Mouse (Mus musculus): ENCODE data around the gene Plpp3. TPM values are rescaled to one million over a fixed set of nuclear protein-coding genes. Genes with fewer than 3 reads are reported as not detected.

Plpp3 gene
- polyA plus RNA-seq, 1 experiment from 2014 or later = 76.1 TPM

DNA sequence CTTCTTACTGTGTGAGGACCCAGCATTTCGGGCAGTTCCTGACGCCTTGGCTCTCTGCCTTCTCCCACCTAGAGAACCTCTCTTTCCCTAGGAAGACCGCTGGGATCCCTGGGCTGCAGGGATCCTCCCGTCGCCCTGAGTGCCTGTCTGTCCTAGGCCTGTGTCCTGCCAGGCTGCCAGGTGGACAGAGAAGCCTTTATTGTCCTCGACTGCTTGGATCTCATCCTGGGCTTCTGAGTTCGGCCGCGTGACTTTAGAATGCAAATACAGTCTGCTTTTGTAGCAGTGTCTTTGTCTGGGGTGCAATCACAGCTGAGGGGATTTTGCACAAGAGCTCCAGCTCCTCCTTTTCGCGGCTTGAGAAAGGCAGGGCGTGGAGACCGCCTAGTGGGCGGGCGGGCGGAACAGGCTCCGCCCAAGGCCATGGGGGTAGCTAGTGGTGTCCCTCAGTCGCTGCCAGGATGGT lies 88.4 kb downstream of the Plpp3 start:
- Histone ChIP-seq H3K4me2 (ENCODE audit: low read depth, severe bottlenecking) (peak overlapping the region; percentile 44), H3K27me3 (ENCODE audit: control insufficient read depth, insufficient read depth, low read length) (no peaks in the 10 kb centered on the region), H3K9ac (ENCODE audit: low read length) (peak overlapping the region; percentile 52), H3K4me1 (ENCODE audit: control insufficient read depth, insufficient read depth, low read length) (peaks cover 7% of the 10 kb centered on the region; the same call in 1 of the 2 replicates), H3K27ac (replicated peaks; ENCODE audit: low read depth, low read length) (no peak overlapping the region), H3K9me3 (ENCODE audit: control insufficient read depth, low read length) (no peaks in the 10 kb centered on the region), H3K4me3 (ENCODE audit: low read depth, low read length) (no peak overlapping the region), H3K36me3 (ENCODE audit: control insufficient read depth, insufficient read depth, low read length) (no peaks in the 10 kb centered on the region)
- DNase-seq (ENCODE audit: low spot score) (peak; percentile 63), ATAC-seq (ENCODE audit: insufficient number of reproducible peaks, low FRiP score, low TSS enrichment, low read depth) (no peak)
- 5% methylated on average over 18 of the region's 18 CpGs for WGBS

DNA sequence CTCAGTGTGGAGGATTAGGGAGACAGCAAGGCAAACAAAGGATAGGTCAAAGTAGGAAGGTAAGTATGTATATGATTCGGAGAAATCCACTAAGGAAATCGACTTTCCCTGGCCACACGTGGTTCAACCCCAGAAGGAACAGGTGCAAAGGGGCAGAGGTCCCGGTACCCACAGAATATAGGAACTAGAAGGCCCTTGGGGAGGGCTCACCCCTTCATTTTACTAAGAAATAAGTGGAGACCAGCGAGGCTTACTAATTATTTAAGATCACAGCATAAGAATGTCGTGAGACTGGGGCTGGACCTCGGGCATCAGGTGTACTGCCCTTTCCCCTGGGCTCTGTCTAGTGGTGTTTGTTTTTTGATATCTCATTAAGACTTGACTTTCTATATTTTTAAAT lies 89.2 kb downstream of the Plpp3 start:
- Histone ChIP-seq H3K4me2 (ENCODE audit: low read depth, severe bottlenecking) (no peak overlapping the region), H3K27ac (replicated peaks; ENCODE audit: low read depth, low read length) (no peak overlapping the region), H3K36me3 (ENCODE audit: control insufficient read depth, insufficient read depth, low read length) (no peaks in the 10 kb centered on the region), H3K9me3 (ENCODE audit: control insufficient read depth, low read length) (no peaks in the 10 kb centered on the region), H3K9ac (ENCODE audit: low read length) (no peak overlapping the region), H3K4me1 (ENCODE audit: control insufficient read depth, insufficient read depth, low read length) (peaks cover 7% of the 10 kb centered on the region; the same call in 1 of the 2 replicates), H3K27me3 (ENCODE audit: control insufficient read depth, insufficient read depth, low read length) (no peaks in the 10 kb centered on the region), H3K4me3 (ENCODE audit: low read depth, low read length) (no peak overlapping the region)
- 93% methylated on average over 7 of the region's 7 CpGs for WGBS
- ATAC-seq (ENCODE audit: insufficient number of reproducible peaks, low FRiP score, low TSS enrichment, low read depth) = no peak
- DNase-seq (ENCODE audit: low spot score) = no peak

DNA sequence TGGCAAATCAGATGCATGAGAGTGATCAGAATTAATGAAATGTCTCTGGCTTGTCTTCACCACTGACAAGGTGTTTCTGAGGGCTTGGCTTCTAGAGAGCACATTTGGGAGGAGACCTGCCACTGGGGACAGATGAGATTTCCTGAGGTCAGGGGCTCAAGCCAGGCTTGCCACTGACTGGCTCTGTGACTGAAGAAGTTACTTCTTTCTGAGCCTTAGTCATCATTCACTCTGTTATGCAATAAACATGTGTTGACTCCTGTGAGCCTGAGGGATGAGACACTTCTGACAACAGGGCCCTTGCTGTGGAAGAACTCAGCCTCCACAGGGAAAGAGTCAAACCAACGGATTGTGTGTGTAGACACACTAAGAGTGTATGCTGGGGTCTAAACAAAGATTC lies 91.0 kb downstream of the Plpp3 start:
- peaks cover 7% of the 10 kb centered on the region; the same call in 1 of the 2 replicates for H3K4me1 ChIP-seq (ENCODE audit: control insufficient read depth, insufficient read depth, low read length)
- no peak overlapping the region for H3K27ac ChIP-seq (replicated peaks; ENCODE audit: low read depth, low read length)
- no peaks in the 10 kb centered on the region for H3K27me3 ChIP-seq (ENCODE audit: control insufficient read depth, insufficient read depth, low read length)
- WGBS = 60% methylated on average over 1 of the region's 1 CpGs
- H3K4me3 ChIP-seq (ENCODE audit: low read depth, low read length) = no peak overlapping the region
- DNase-seq (ENCODE audit: low spot score) = no peak
- H3K9ac ChIP-seq (ENCODE audit: low read length) = no peak overlapping the region
- H3K4me2 ChIP-seq (ENCODE audit: low read depth, severe bottlenecking) = no peak overlapping the region
- no peaks in the 10 kb centered on the region for H3K36me3 ChIP-seq (ENCODE audit: control insufficient read depth, insufficient read depth, low read length)
- ATAC-seq (ENCODE audit: insufficient number of reproducible peaks, low FRiP score, low TSS enrichment, low read depth) = no peak
- H3K9me3 ChIP-seq (ENCODE audit: control insufficient read depth, low read length) = no peaks in the 10 kb centered on the region

DNA sequence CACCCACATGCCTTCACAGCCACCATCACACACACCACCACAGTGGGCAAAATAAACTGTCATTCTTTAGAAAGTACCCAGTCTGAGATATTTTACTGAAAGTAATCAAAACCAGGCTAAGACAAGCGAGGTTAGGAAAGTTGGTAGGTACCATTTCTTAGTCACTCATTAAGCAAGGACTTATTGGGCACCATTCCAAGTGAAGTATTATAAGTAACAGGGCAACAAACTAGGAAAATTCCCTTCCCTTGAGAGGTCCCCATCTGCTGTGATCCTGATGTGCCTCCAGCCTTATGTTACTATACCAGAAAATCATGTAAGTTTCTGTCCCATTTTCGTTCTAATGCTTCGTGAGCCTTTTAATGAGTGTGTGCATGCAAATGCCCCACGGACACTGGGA lies 92.1 kb downstream of the Plpp3 start:
- Histone ChIP-seq H3K9me3 (ENCODE audit: control insufficient read depth, low read length) (no peaks in the 10 kb centered on the region), H3K27ac (replicated peaks; ENCODE audit: low read depth, low read length) (no peak overlapping the region), H3K4me3 (ENCODE audit: low read depth, low read length) (no peak overlapping the region), H3K36me3 (ENCODE audit: control insufficient read depth, insufficient read depth, low read length) (no peaks in the 10 kb centered on the region), H3K4me1 (ENCODE audit: control insufficient read depth, insufficient read depth, low read length) (peaks cover 7% of the 10 kb centered on the region; the same call in 1 of the 2 replicates), H3K9ac (ENCODE audit: low read length) (no peak overlapping the region), H3K4me2 (ENCODE audit: low read depth, severe bottlenecking) (no peak overlapping the region), H3K27me3 (ENCODE audit: control insufficient read depth, insufficient read depth, low read length) (no peaks in the 10 kb centered on the region)
- WGBS = 84% methylated on average over 4 of the region's 4 CpGs
- no peak for ATAC-seq (ENCODE audit: insufficient number of reproducible peaks, low FRiP score, low TSS enrichment, low read depth)
- DNase-seq (ENCODE audit: low spot score) = no peak

DNA sequence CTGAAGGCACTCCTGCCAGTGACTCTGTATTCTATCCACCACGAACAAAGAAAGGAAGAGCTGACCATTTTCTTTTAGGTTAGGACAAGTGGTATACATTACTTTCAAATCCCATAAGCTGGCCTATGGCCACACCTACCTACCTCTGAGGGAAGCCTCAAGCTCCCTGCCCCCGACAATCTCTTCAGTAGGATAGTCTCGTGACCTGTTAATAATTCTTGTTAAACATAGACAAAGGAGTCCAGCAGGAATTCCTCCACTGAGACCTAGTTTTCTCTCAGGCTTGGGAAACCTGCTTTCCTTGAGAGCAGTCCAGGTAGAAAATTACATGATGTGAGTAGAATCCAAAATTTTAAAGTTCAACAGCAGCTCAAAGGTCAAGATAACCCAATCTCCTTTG lies 93.8 kb downstream of the Plpp3 start:
- Histone ChIP-seq H3K9me3 (ENCODE audit: control insufficient read depth, low read length) (no peaks in the 10 kb centered on the region), H3K4me2 (ENCODE audit: low read depth, severe bottlenecking) (no peak overlapping the region), H3K27ac (replicated peaks; ENCODE audit: low read depth, low read length) (no peak overlapping the region), H3K36me3 (ENCODE audit: control insufficient read depth, insufficient read depth, low read length) (no peaks in the 10 kb centered on the region), H3K4me1 (ENCODE audit: control insufficient read depth, insufficient read depth, low read length) (no peaks in the 10 kb centered on the region; the same call in 1 of the 2 replicates), H3K27me3 (ENCODE audit: control insufficient read depth, insufficient read depth, low read length) (no peaks in the 10 kb centered on the region), H3K4me3 (ENCODE audit: low read depth, low read length) (no peak overlapping the region), H3K9ac (ENCODE audit: low read length) (no peak overlapping the region)
- DNase-seq (ENCODE audit: low spot score) = no peak
- ATAC-seq (ENCODE audit: insufficient number of reproducible peaks, low FRiP score, low TSS enrichment, low read depth) = no peak
- WGBS = 77% methylated on average over 3 of the region's 3 CpGs

DNA sequence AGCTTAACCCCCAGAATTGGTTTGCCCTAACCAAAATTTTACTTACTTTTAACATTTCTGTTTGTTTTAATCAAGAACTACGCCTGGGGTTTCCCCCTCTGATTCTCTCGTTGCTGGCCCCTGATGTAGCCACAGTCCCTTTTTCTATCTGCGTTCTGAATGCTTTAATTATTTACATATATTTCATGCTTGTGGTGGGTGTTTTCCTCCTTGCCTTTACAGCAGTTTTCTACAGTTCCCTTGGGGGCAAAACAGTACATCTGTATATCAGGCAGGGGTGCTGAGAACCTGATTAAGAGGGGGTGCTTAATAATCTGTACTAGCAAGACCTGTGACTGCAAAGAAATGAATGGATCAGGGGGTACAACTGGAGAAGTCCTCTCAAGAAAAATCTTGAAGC lies 94.9 kb downstream of the Plpp3 start:
- no peaks in the 10 kb centered on the region for H3K27me3 ChIP-seq (ENCODE audit: control insufficient read depth, insufficient read depth, low read length)
- H3K9ac ChIP-seq (ENCODE audit: low read length) = no peak overlapping the region
- 66% methylated on average over 3 of the region's 3 CpGs for whole genome bisulfite sequencing
- DNase-seq (ENCODE audit: low spot score) = no peak
- no peaks in the 10 kb centered on the region for H3K4me1 ChIP-seq (ENCODE audit: control insufficient read depth, insufficient read depth, low read length)
- no peak overlapping the region for H3K4me3 ChIP-seq (ENCODE audit: low read depth, low read length)
- H3K27ac ChIP-seq (replicated peaks; ENCODE audit: low read depth, low read length) = no peak overlapping the region
- ATAC-seq (ENCODE audit: insufficient number of reproducible peaks, low FRiP score, low TSS enrichment, low read depth) = no peak
- H3K36me3 ChIP-seq (ENCODE audit: control insufficient read depth, insufficient read depth, low read length) = no peaks in the 10 kb centered on the region
- no peak overlapping the region for H3K4me2 ChIP-seq (ENCODE audit: low read depth, severe bottlenecking)
- no peaks in the 10 kb centered on the region for H3K9me3 ChIP-seq (ENCODE audit: control insufficient read depth, low read length)

DNA sequence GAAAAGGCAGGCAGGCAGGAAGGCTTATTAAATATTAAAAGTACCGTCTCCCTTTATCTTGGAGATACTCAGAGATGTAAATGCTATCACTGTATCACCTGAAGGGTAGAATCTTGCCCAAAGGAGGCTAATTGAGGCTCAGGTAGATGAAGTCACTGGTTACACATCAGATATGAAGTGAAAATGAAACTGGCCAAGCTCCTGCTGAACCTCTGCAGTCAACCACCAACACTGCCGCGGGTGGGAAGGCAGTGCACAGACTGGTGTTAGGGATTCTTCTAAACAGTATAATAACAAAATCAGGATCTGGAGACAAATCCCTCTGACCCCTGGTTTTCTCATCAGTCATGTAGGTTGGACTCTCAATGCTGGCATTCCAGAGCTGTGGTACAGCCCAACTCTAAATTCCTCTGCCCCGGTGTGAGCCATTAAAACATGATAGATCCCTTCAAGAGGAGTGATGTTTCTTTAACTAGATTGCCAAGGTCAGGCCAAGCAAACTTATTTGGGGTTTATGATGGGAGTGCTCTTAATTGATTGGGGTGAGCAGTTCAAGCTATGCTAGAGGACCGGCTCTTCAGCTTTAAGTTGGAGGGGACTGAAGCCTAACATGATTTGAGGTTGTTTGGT lies 95.5 kb downstream of the Plpp3 start:
- 51% methylated on average over 5 of the region's 5 CpGs for WGBS

DNA sequence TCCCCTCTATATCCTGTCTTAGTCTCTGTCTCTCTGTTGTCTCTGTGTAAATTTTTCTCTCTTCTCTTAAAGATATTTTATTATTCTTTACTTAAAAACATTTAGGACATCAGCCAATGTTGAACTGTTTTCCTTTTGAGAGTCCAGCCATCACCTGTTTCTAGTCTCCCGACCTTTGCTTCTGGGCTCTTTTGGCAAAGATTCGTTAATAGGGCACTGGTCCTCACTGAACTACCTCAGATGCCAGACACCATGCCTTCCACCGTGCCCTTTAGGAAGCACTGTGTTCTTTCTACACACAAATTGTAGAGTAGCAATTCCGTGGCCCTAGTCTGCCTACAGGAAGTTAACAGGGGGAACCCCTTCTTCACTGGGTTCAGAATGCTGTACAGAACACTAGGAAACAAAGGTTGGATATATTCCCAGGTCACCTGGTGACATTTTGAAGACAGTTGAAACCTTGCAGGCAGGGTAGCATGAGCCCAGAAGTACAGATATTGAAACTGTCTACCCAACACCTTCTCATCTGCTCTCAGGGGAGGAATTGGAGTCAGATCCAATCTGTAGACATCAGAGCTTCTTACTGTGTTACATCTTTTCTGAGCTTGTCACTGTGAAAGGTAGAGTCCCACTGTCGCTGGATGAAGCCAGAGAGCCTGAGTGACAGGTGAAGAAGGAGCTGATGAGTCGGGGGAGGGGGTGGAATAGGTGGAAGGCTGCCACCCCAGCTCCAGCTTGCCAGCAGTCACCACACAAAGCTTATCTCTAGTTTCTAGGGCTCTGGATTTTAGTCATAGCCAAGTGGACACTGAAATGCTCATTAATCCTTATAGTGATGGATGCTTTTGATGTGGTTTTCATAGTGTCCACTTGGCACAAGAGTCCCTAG lies 96.5 kb downstream of the Plpp3 start:
- H3K27ac ChIP-seq (replicated peaks; ENCODE audit: low read depth, low read length) = no peak overlapping the region
- no peak overlapping the region for H3K4me3 ChIP-seq (ENCODE audit: low read depth, low read length)
- no peaks in the 10 kb centered on the region for H3K4me1 ChIP-seq (ENCODE audit: control insufficient read depth, insufficient read depth, low read length)
- 69% methylated on average over 6 of the region's 6 CpGs for WGBS
- no peak overlapping the region for H3K9ac ChIP-seq (ENCODE audit: low read length)
- H3K36me3 ChIP-seq (ENCODE audit: control insufficient read depth, insufficient read depth, low read length) = no peaks in the 10 kb centered on the region
- ATAC-seq (ENCODE audit: insufficient number of reproducible peaks, low FRiP score, low TSS enrichment, low read depth) = no peak
- no peaks in the 10 kb centered on the region for H3K27me3 ChIP-seq (ENCODE audit: control insufficient read depth, insufficient read depth, low read length)
- H3K9me3 ChIP-seq (ENCODE audit: control insufficient read depth, low read length) = no peaks in the 10 kb centered on the region
- no peak for DNase-seq (ENCODE audit: low spot score)
- H3K4me2 ChIP-seq (ENCODE audit: low read depth, severe bottlenecking) = no peak overlapping the region

More for the DNA sequence above, 95.5 kb downstream of the Plpp3 start:
- Histone ChIP-seq H3K4me3 (ENCODE audit: low read depth, low read length) (no peak overlapping the region), H3K27me3 (ENCODE audit: control insufficient read depth, insufficient read depth, low read length) (no peaks in the 10 kb centered on the region), H3K9me3 (ENCODE audit: control insufficient read depth, low read length) (no peaks in the 10 kb centered on the region), H3K9ac (ENCODE audit: low read length) (no peak overlapping the region), H3K4me2 (ENCODE audit: low read depth, severe bottlenecking) (no peak overlapping the region), H3K27ac (replicated peaks; ENCODE audit: low read depth, low read length) (no peak overlapping the region), H3K36me3 (ENCODE audit: control insufficient read depth, insufficient read depth, low read length) (no peaks in the 10 kb centered on the region), H3K4me1 (ENCODE audit: control insufficient read depth, insufficient read depth, low read length) (no peaks in the 10 kb centered on the region)
- ATAC-seq (ENCODE audit: insufficient number of reproducible peaks, low FRiP score, low TSS enrichment, low read depth) (no peak), DNase-seq (ENCODE audit: low spot score) (no peak)

Measured in limb, embryonic 11.5 days (tissue).